Mouse (Mus musculus): ENCODE results near the gene Morn4.
A peak's percentile ranks its signal among the peaks of the same experiment; 100 is the strongest.

The Morn4 gene

GRCm38 (mm10) chr19:42043988-42044387, 42.2 kb downstream of the Morn4 start:
- DNase-seq (ENCODE audit: low read depth, low spot score): no peak

- no peak for DNase-seq (ENCODE audit: low read depth, low spot score)
Observed at GRCm38 (mm10) chr19:42038310-42038709, 47.8 kb downstream of the Morn4 start.

GRCm38 (mm10) chr19:42037167-42037702, 48.9 kb downstream of the Morn4 start:
- DNase-seq (ENCODE audit: low read depth, low spot score): no peak

GRCm38 (mm10) chr19:42036357-42036756, 49.8 kb downstream of the Morn4 start:
- DNase-seq (ENCODE audit: low read depth, low spot score): no peak

- peak; percentile 97 for DNase-seq (ENCODE audit: low read depth, low spot score)
Observed at GRCm38 (mm10) chr19:42035456-42036248, 50.5 kb downstream of the Morn4 start, which contains the start of gene Ankrd2. Ankrd2 (plus strand) TSS chr19:42036000.

- peak; percentile 66 for DNase-seq (ENCODE audit: low read depth, low spot score)
Observed at GRCm38 (mm10) chr19:42034881-42035455, 51.2 kb downstream of the Morn4 start.

- peak; percentile 39 for DNase-seq (ENCODE audit: low read depth, low spot score)
Observed at GRCm38 (mm10) chr19:42034146-42034775, 51.9 kb downstream of the Morn4 start.

- no peak for DNase-seq (ENCODE audit: low read depth, low spot score)
Observed at GRCm38 (mm10) chr19:42033611-42034010, 52.5 kb downstream of the Morn4 start.

GRCm38 (mm10) chr19:42031112-42031511, 55.0 kb downstream of the Morn4 start:
- no peak for DNase-seq (ENCODE audit: low read depth, low spot score)

- peak; percentile 89 for DNase-seq (ENCODE audit: low read depth, low spot score)
Observed at GRCm38 (mm10) chr19:42026158-42026557, 60.0 kb downstream of the Morn4 start.
